Comparison of ENCODE assay signal across 25 mouse cellular contexts in genomic region chr13:46463764-46464163, GRCm38 (mm10). TPM values are rescaled to one million over a fixed set of nuclear protein-coding genes. Genes with fewer than 3 reads are reported as not detected.
DNase-seq lines count a peak whose midpoint lies in the region; ATAC-seq and TF ChIP-seq lines count a peak whose summit lies in the region.
"Had no signal": no experiment of that assay in that cellular context is flagged by ENCODE, and none has a peak within 500 bp of the region (broad histone marks: within the 10 kb centered on the region; RNA-seq: fewer than 3 reads in every experiment).

No protein-coding gene starts in this region.

- no peaks in the 10 kb centered on the region for H3K27me3 ChIP-seq in intestine, embryonic 14.5 days (replicated peaks; ENCODE audit: control insufficient read depth, insufficient read depth, low read length)
- H3K27me3 ChIP-seq in intestine, postnatal 0 days (replicated peaks; ENCODE audit: control insufficient read depth, insufficient read depth, low read length): no peaks in the 10 kb centered on the region
- H3K27me3 ChIP-seq in CH12.LX (replicated peaks): no peaks in the 10 kb centered on the region
- H3K27me3 ChIP-seq: embryonic facial prominence, embryonic 15.5 days; forebrain, embryonic 15.5 days had no signal

- H3K9ac ChIP-seq in intestine, embryonic 14.5 days (ENCODE audit: low read length): no peak overlapping the region
- H3K9ac ChIP-seq in intestine, postnatal 0 days (ENCODE audit: low read depth, low read length): no peak overlapping the region
- no peak overlapping the region for H3K9ac ChIP-seq in CH12.LX (ENCODE audit: insufficient read depth, low read depth)
- H3K9ac ChIP-seq: embryonic facial prominence, embryonic 15.5 days; forebrain, embryonic 15.5 days; hindbrain, embryonic 14.5 days had no signal

- in situ Hi-C loops in CH12.LX (cut with MboI; ENCODE audit: low pct_ligation_motif_present, low pct_unique_long_range_greater_than_20kb, low sequenced_read_pairs): no loop called here

- TF ChIP-seq POLR2A in CH12.LX (IDR thresholded peaks at IDR 0.05; ENCODE audit: low read depth, low read length): no peak

- dilution Hi-C loops in CH12.LX (cut with MboI; ENCODE audit: extremely low pct_ligation_motif_present, extremely low pct_unique_long_range_greater_than_20kb, low sequenced_read_pairs): no loop called here

- 68% methylated on average over 3 of the region's 3 CpGs for WGBS in intestine, embryonic 14.5 days
- 66% methylated on average over 3 of the region's 3 CpGs for WGBS in intestine, postnatal 0 days

- H3K27ac ChIP-seq in intestine, embryonic 14.5 days (ENCODE audit: low read depth): no peak overlapping the region
- no peak overlapping the region for H3K27ac ChIP-seq in intestine, postnatal 0 days (ENCODE audit: low read depth, low read length)
- H3K27ac ChIP-seq in CH12.LX (ENCODE audit: insufficient read depth, low read depth): no peak overlapping the region
- H3K27ac ChIP-seq: embryonic facial prominence, embryonic 15.5 days; forebrain, embryonic 15.5 days; heart, embryonic 10.5 days; hindbrain, embryonic 10.5 days; hindbrain, embryonic 14.5 days had no signal

- H3K79me2 ChIP-seq in CH12.LX (replicated peaks; ENCODE audit: control insufficient read depth, extremely low read depth, insufficient read depth, poor library complexity, severe bottlenecking): no peaks in the 10 kb centered on the region

- no peak for TF ChIP-seq CTCF in intestine, postnatal 0 days (IDR thresholded peaks at IDR 0.05; ENCODE audit: low read depth)
- TF ChIP-seq CTCF in CH12.LX (conservative IDR thresholded peaks at IDR 0.05 in 1 of 2, IDR thresholded peaks at IDR 0.05 in 1 of 2; ENCODE audit: low read depth in 2 of 2, low read length in 2 of 2): no peak

- H3K4me1 ChIP-seq in intestine, embryonic 14.5 days (replicated peaks; ENCODE audit: control insufficient read depth, insufficient read depth, low read length): no peaks in the 10 kb centered on the region
- H3K4me1 ChIP-seq in intestine, postnatal 0 days (replicated peaks; ENCODE audit: control insufficient read depth, insufficient read depth, low read length): no peaks in the 10 kb centered on the region
- H3K4me1 ChIP-seq in CH12.LX (ENCODE audit: control insufficient read depth in 1 of 2, insufficient read depth in 2 of 2): peaks cover 0 to 10% of the 10 kb centered on the region in 2 experiments; a peak in 2 of 4 replicates
- H3K4me1 ChIP-seq: embryonic facial prominence, embryonic 15.5 days; forebrain, embryonic 15.5 days; hindbrain, embryonic 10.5 days had no signal

- no peak for ATAC-seq in intestine, embryonic 14.5 days (replicated peaks; ENCODE audit: low FRiP score, low TSS enrichment, low read depth)
- no peak for ATAC-seq in intestine, postnatal 0 days
- peak; percentile 14 to 22; a peak in 3 of 4 replicates for ATAC-seq in hematopoietic stem cell, adult 5-6 weeks (replicated peaks in 1 of 2; ENCODE audit: insufficient read depth in 1 of 2, low FRiP score in 2 of 2, low TSS enrichment in 1 of 2, low read depth in 1 of 2, poor library complexity in 2 of 2, severe bottlenecking in 2 of 2)
- ATAC-seq: CD4-positive, CD25-positive, alpha-beta regulatory T cell, adult 4 months; forebrain, embryonic 15.5 days had no signal

- no peak overlapping the region for H3K4me3 ChIP-seq in intestine, embryonic 14.5 days (ENCODE audit: low read depth, low read length)
- no peak overlapping the region for H3K4me3 ChIP-seq in intestine, postnatal 0 days (ENCODE audit: low read depth, low read length)
- no peak overlapping the region for H3K4me3 ChIP-seq in CH12.LX (replicated peaks in 1 of 3; ENCODE audit: low read depth in 2 of 3, low read length in 2 of 3, poor library complexity in 1 of 3)
- H3K4me3 ChIP-seq: embryonic facial prominence, embryonic 15.5 days; erythroblast, embryonic 14.5 days; forebrain, embryonic 15.5 days; heart, embryonic 10.5 days; hindbrain, embryonic 10.5 days had no signal

- peak; percentile 9 for DNase-seq in intestine, embryonic 14.5 days (ENCODE audit: low spot score)
- DNase-seq in 3T3-L1 (ENCODE audit: low read depth, low spot score) (peak; percentile 1), CH12.LX (ENCODE audit: extremely low read depth) (peak; percentile 33), adipocyte (ENCODE audit: low spot score) (no peak)
- DNase-seq in thymus, adult 18-20 months: no peak
- DNase-seq in cerebellum, adult 11 months: no peak
- DNase-seq: adrenal gland, adult 8-10 months; adrenal gland, postnatal 36 days; cerebellum, adult 8-10 months; cerebellum, postnatal 14 days; embryo, embryonic 11 days; gastrocnemius, postnatal 10 days; heart, adult 18-20 months; heart, postnatal 10 days had no signal

- no peaks in the 10 kb centered on the region for H3K9me3 ChIP-seq in intestine, embryonic 14.5 days (ENCODE audit: control insufficient read depth, low read length)
- no peaks in the 10 kb centered on the region for H3K9me3 ChIP-seq in intestine, postnatal 0 days (ENCODE audit: control insufficient read depth)
- H3K9me3 ChIP-seq in CH12.LX (replicated peaks; ENCODE audit: low read length): no peaks in the 10 kb centered on the region
- H3K9me3 ChIP-seq: embryonic facial prominence, embryonic 15.5 days; forebrain, embryonic 15.5 days; heart, embryonic 10.5 days; hindbrain, embryonic 10.5 days had no signal

- no peaks in the 10 kb centered on the region for H3K36me3 ChIP-seq in intestine, embryonic 14.5 days (ENCODE audit: control insufficient read depth, insufficient read depth, low read length)
- H3K36me3 ChIP-seq in intestine, postnatal 0 days (ENCODE audit: control insufficient read depth, insufficient read depth): no peaks in the 10 kb centered on the region
- H3K36me3 ChIP-seq in CH12.LX (replicated peaks in 1 of 2; ENCODE audit: control insufficient read depth in 1 of 2, insufficient read depth in 1 of 2, low read length in 1 of 2): no peaks in the 10 kb centered on the region
- H3K36me3 ChIP-seq: embryonic facial prominence, embryonic 15.5 days; forebrain, embryonic 15.5 days; heart, embryonic 10.5 days; hindbrain, embryonic 10.5 days had no signal

- TF ChIP-seq EP300 in CH12.LX (IDR thresholded peaks at IDR 0.05; ENCODE audit: low read length): no peak

- TF ChIP-seq RAD21 in CH12.LX (IDR thresholded peaks at IDR 0.05; ENCODE audit: low read depth, low read length): no peak

- H3K4me2 ChIP-seq in intestine, embryonic 14.5 days (ENCODE audit: low read length): no peak overlapping the region
- H3K4me2 ChIP-seq in intestine, postnatal 0 days (replicated peaks; ENCODE audit: low read depth): no peak overlapping the region
- H3K4me2 ChIP-seq in CH12.LX (ENCODE audit: insufficient read depth, low read depth, poor library complexity, severe bottlenecking): no peak overlapping the region
- H3K4me2 ChIP-seq: embryonic facial prominence, embryonic 15.5 days; forebrain, embryonic 15.5 days; hindbrain, embryonic 14.5 days had no signal

TF ChIP-seq in CH12.LX, 34 proteins besides CTCF, POLR2A, EP300 and RAD21:
- TF ChIP-seq CHD1 (IDR thresholded peaks at IDR 0.05; ENCODE audit: low read depth, low read length): no peak
- no peak for TF ChIP-seq ZMIZ1 (IDR thresholded peaks at IDR 0.05; ENCODE audit: low read depth, low read length)
- TF ChIP-seq BHLHE40 (IDR thresholded peaks at IDR 0.05; ENCODE audit: low read depth, low read length): peak; percentile 55

RNA-seq across cellular contexts. Expression of gene Cap2, which starts 37.9 kb away (rescaled TPM):
- polyA plus RNA-seq in intestine, embryonic 14.5 days (2014; fragmentation: Nextera tagmentation; extraction: Ambion mirVana): 9.5 and 10.1 TPM in 2 replicates
- 6.3 and 7.0 TPM in 2 replicates for polyA plus RNA-seq in intestine, postnatal 0 days (2015; fragmentation: Nextera tagmentation; extraction: Ambion mirVana)
- total RNA-seq in CH12.LX (2012; rRNA removed) (0.04 TPM in 1 of 2 replicates, not detected in the other), CH12.LX (2014; rRNA removed) (0.11 and 0.22 TPM in 2 replicates)
- not detected in 2 replicates for polyA plus RNA-seq in CH12.LX (2012; ENCODE audit: insufficient read length, low read depth)
- 0.45 and 1.6 TPM in 2 replicates for total RNA-seq in hematopoietic stem cell, adult 5-6 weeks (2017)
- polyA plus RNA-seq: erythroblast, embryonic 14.5 days had no signal

RNA-seq across cellular contexts. Expression of gene Rbm24, which starts 45.5 kb away (rescaled TPM):
- polyA plus RNA-seq in intestine, embryonic 14.5 days (2014; fragmentation: Nextera tagmentation; extraction: Ambion mirVana): 2.3 TPM in 2 replicates
- 2.8 and 3.3 TPM in 2 replicates for polyA plus RNA-seq in intestine, postnatal 0 days (2015; fragmentation: Nextera tagmentation; extraction: Ambion mirVana)
- not detected in 2 replicates for total RNA-seq in CH12.LX (2012; rRNA removed)
- not detected in 2 replicates for total RNA-seq in CH12.LX (2014; rRNA removed)
- not detected in 2 replicates for polyA plus RNA-seq in CH12.LX (2012; ENCODE audit: insufficient read length, low read depth)
- total RNA-seq in hematopoietic stem cell, adult 5-6 weeks (2017): 0.65 TPM in 1 of 2 replicates, not detected in the other
- total RNA-seq: common myeloid progenitor, adult 5-6 weeks; MEL had no signal
- polyA plus RNA-seq: erythroblast, embryonic 14.5 days had no signal

Comparison
In these comparisons a context has a peak if more than half of its experiments do, and no peak if none do; other contexts are left out.
1. ATAC-seq: peak in hematopoietic stem cell, adult 5-6 weeks (2 of 2); none in intestine, embryonic 14.5 days (single experiment) and intestine, postnatal 0 days (single experiment).
2. DNase-seq: peak in intestine, embryonic 14.5 days (single experiment), 3T3-L1 (single experiment) and CH12.LX (single experiment); none in adipocyte (single experiment), thymus, adult 18-20 months (0 of 2) and cerebellum, adult 11 months (single experiment).